Mouse (Mus musculus) urinary bladder, postnatal 4 days (tissue): Measurements from ENCODE around the gene Olfr24.
"Not testable (repeated sequence)": the region's sequence is repeated elsewhere in the genome, so short reads cannot be mapped to it uniquely, and the experiment has no call there.

Experiments used
- DNase-seq, 2 experiments: peaks; one replicate each; pipeline ENCODE4 v3.0.0; 2021 to 2022; ENCODE audit warnings: low spot score in 2 of 2

The Olfr24 gene

DNA sequence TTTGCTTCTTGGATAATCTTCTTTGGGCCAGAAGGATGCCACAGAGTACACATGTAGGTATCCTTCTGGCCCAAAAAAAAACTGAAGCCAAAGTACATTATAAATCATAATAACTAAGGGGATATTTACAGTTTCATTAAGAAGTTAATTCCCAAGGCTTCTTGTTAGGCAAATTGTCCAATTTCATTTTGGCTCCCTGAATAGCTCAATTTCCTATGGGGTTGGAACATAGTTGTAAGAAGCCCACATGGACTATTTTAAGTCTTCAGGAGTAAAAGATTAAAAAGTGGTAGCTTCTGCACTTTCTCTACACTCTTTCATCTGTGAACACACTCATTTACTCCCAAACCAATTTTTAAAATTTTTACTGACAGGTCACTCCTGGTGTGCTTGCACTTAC, at the start of gene Olfr24:
TSS of gene Olfr24 (minus strand) at position 101 of the 400 bp plus-strand sequence.
- DNase-seq = no peak

DNA sequence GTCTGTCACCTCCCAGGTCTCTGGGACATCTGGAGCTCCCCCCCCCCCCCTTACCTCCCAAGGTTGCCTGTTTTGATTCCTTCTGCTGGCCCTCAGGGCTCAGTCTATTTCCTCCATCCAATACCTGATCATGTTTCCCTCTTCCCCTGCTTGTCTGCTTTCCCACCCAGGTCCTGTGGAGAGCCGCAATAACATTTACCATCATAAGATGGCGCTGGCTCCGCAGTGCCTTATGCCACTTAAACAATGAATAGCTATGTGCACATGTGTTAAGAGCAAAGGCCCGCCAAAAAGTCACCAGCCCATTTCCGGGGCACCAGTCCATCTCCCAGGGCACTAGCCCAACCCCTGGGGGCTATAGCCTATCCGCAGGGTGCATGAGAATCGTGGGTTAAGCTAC, 21.5 kb upstream of the Olfr24 start:
- no peak for DNase-seq

DNA sequence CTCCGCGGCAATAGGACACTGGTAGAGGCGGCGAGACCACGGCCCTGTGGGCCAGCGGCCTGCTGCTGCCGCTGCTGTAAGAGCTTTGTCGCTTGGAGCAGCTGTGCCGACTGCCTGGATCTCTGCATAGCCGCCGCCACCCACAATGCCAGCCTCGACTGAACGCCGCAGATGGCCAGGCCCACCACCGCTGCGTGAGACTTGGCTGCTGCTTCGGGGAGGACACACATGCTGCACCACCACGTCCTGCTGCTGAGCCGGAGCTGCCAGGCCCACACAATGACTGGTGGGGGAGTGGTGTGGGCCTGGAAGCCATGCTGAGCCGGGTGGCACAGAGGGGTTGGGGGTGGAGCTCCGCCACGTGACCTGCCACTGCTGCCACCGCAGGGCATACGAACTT, 15.7 kb upstream of the Olfr24 start:
- peak in 1 of 2 experiments; percentile 18 for DNase-seq

DNA sequence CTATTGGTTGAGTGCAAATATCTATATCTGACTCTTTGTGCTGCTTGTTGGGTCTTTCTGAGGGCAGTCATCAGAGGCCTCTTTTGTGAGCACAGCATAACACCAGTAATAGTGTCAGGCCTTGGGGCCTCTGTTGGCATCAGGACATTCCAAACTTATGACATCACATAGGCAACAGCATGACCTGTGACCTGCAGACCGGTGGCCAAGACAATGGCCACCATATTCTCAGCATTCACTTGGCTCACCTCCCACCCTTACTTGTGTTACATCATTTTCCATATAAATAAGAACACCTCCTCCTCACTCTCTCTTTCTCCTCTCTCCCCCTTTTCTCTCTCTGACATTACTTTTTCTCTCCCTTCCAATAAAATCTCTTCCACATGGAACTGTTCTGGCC, 15.2 kb upstream of the Olfr24 start:
- no peak for DNase-seq

DNA sequence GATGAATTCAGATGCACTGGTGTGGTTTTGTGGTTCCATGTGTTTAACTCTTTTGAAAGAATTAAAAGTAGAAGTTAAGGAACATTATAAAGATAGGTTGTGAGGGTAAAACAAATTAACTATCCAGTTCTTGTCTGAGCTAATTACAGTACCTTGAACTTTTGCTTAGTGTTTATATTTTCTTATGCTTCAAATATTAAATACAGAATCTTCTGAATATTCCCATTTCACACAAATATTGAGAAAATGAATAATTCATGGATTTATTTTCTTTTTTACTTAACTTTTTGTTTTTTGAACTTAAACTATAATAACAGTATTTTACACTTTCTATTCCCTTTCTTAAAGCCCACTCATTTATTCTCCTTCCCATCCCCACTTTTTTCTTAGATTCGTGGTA, 8.2 kb downstream of the Olfr24 start:
- no peak for DNase-seq

DNA sequence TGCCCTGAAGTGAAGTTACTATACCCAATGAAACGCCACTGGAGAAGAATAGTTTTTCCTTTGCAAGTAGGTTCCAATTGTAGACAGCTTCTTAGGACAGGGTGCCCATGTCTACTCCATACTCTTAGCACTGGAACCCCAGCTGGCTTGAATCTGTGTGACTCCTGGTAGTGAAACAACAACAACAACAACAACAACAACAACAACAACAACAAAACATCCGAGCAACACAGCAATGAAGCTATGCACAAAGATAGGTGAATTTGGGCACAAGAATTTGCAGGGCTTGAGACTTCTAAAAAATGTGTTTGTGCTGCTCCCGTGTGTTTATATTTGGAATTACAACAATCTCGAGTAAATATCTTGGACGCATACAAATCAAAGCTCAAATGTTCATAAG, 19.2 kb downstream of the Olfr24 start:
- no peak for DNase-seq

DNA sequence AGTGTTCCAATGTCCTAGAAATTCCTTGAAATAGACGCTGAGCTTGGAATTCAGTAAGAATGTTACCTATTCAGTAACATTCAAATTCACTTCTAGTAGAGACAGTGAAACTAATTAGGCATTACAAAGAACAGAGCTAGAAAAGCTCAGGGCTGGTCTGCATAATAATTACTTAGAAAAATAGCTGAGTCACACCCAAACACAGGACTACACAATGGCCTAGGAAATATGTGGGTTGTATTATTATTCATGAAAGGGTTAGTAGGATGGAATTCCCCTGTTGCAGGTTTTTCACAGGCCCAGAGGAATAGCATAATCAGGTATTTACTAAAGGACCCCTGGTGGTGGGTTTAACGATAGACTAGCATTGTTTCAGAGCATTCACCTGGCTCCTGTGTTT, 29.6 kb downstream of the Olfr24 start:
- not testable (repeated sequence) for DNase-seq

DNA sequence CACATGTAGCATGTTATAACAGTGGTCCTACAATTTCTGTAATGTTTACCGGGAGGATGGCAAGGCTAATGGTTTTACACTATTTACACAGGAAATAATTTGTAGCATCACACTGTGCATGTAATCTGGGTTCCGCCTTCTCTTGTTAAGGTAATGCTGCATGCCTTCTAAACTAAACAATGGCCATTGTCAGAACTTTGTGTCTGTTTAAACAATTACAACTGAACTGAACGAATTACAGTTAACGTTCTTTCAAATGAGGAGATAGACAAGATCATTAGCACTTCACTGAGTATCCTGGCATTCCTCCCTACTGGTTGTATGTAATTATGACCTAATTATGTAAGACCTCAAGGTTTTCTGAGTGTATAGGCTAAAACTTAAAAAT, 41.1 kb downstream of the Olfr24 start:
- DNase-seq = no peak

DNA sequence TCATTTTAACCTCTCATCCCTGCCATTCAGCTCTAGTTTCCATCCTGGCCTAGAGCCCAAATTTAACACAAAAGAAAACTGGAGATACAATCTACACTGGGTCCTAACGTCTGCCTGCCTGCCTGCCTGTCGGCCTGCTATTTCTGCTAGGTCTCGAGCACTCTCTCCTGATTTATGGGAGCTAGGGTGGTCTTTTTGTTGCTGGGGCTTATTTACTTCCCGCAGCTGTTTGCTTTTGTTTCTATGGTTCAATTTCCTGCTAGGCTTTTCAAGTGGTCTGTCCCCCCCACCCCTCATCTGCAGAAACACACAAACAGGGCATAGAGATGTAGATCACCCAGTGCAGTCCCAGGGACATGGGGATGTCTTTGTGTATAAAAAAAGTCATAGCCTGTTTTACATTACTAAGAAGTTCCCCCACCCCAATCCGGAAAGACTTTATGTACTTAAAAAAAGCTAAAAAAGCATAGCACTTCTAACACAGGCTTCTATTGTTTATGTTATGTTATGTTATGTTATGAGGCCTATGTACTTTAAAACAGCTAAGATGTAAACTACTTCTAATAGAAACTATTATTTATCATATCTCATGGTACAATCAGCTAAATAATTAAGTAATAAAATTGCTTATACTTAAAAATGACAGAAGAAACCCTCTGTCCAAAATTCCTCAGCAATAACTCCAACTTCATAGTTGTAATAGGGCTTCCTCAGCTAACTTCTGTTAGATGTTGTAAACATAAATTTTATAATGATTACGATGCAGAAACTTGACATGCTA, 41.7 kb downstream of the Olfr24 start:
- DNase-seq = no peak

DNA sequence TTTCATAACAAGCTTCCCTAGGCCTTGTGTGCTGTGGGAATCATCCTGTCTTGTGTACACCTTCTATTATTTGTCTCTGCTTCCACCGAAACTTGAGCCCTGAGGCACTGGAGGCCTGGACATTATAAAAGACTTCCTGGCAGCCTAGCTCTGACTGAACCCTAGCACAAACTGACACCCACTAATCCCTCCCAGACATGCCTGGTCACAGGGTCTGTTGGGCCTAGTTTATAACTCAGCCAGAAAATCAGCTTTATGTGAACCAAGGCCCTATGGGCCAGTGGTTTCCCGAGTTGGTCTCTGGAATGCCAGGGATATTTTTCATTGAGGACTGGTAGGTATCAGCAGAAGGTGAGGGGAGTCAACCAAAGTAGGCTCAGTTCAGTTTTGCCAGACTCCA, 42.8 kb downstream of the Olfr24 start:
- DNase-seq = no peak

DNA sequence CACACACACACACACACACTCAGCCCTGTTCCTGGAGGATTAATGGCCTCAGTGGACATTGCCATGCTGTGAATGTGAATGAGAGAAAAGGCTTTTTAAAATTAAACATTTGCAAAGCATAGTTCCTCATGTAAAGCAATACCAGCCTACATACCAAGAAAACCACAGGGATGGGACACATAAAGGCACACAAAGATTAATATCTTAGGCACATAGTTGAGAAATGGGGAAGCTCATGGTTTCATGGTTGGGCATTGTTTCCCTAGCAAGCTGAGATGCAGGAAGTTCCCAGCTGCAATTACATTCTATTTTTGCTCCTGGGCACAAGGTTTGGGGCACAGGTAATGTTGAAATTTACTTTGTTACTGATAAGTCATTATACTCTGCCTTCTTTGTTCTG, 58.2 kb downstream of the Olfr24 start:
- DNase-seq = no peak
